Mouse (Mus musculus): Measurements from ENCODE around the gene Lctl. TPM values are rescaled to one million over a fixed set of nuclear protein-coding genes. Genes with fewer than 3 reads are reported as not detected.

The Lctl gene
- polyA plus RNA-seq, 2 experiments, result 0.02 TPM; not detected in 1

DNA sequence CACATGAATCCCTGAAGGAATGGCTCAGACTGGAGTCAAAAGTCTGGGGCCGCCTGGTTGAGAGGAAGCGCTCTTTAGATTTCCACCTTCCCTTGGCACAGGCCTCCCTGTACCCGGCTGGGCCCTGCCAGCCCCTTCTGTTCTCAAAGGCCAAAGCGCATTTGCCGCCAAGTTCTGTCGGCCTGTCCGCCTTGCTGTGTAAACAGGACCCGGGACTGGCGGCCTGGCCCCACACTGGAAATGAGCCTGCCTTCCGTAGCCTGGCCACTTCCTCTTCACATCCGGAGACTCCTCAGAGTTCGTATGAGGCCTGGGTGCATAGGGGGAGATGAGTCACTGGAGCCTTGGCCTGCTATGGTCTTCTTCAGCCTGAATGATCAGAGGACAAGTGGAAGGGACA, 27.9 kb upstream of the Lctl start:
- WGBS (ENCODE audit: insufficient replicate concordance), result 24% methylated on average over 12 of the region's 12 CpGs
- H3K9ac ChIP-seq (replicated peaks), result no peak overlapping the region
- ATAC-seq (ENCODE audit: insufficient read depth), result no peak

DNA sequence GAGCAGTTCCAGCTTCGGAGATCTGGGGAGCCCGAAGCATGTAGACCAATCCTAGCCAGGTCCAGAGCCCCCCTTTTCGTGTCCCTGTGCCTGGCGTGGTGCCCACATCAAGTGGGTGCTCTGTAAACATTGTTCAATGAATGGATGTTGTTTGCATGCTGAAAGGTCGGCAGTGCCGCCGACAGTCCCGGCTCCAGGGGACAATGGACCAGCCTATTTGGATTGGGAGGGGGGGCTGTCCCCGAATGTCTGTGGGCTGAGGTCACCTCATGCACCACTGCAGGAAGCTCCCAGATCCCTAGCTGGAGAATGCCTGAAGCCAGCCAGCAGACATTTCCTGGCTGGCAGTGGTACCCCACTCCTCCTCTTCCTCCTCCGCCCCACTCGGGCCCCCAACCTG, 22.9 kb upstream of the Lctl start:
- Histone ChIP-seq H3K4me1 (replicated peaks; ENCODE audit: control insufficient read depth in 2 of 2, insufficient read depth in 2 of 2, low read length in 1 of 2) (peaks cover 0 to 4% of the 10 kb centered on the region in 2 experiments; a peak in 1 of 4 replicates), H3K9ac (replicated peaks) (no peak overlapping the region), H3K4me3 (ENCODE audit: insufficient read depth in 1 of 2, low read depth in 2 of 2, low read length in 2 of 2) (no peak overlapping the region), H3K36me3 (replicated peaks; ENCODE audit: control insufficient read depth, insufficient read depth, low read depth) (no peaks in the 10 kb centered on the region), H3K27ac (no peak overlapping the region), H3K9me3 (ENCODE audit: control insufficient read depth, low read length) (no peaks in the 10 kb centered on the region), H3K4me2 (ENCODE audit: low read depth) (no peak overlapping the region), H3K27me3 (ENCODE audit: control insufficient read depth, insufficient read depth, low read length) (no peaks in the 10 kb centered on the region)
- 60% methylated on average over 11 of the region's 11 CpGs for WGBS (ENCODE audit: insufficient replicate concordance)
- no peak for DNase-seq (ENCODE audit: low read depth in 3 of 3, low spot score in 3 of 3)
- no peak for TF ChIP-seq EP300 (IDR thresholded peaks at IDR 0.05; ENCODE audit: low read depth)
- no peak for TF ChIP-seq CTCF (IDR thresholded peaks at IDR 0.05; ENCODE audit: low read depth)
- no peak for ATAC-seq (ENCODE audit: insufficient read depth)

More for the DNA sequence above, 27.9 kb upstream of the Lctl start:
- H3K27me3 ChIP-seq (ENCODE audit: control insufficient read depth, insufficient read depth, low read length), result no peaks in the 10 kb centered on the region
- no peaks in the 10 kb centered on the region for H3K36me3 ChIP-seq (replicated peaks; ENCODE audit: control insufficient read depth, insufficient read depth, low read depth)
- no peaks in the 10 kb centered on the region for H3K9me3 ChIP-seq (ENCODE audit: control insufficient read depth, low read length)
- TF ChIP-seq EP300 (IDR thresholded peaks at IDR 0.05; ENCODE audit: low read depth) (no peak), CTCF (IDR thresholded peaks at IDR 0.05; ENCODE audit: low read depth) (no peak)
- H3K4me3 ChIP-seq (ENCODE audit: insufficient read depth in 1 of 2, low read depth in 2 of 2, low read length in 2 of 2), result no peak overlapping the region
- H3K27ac ChIP-seq, result no peak overlapping the region
- no peak for DNase-seq (ENCODE audit: low read depth in 3 of 3, low spot score in 3 of 3)
- H3K4me2 ChIP-seq (ENCODE audit: low read depth), result no peak overlapping the region
- H3K4me1 ChIP-seq (replicated peaks; ENCODE audit: control insufficient read depth in 2 of 2, insufficient read depth in 2 of 2, low read length in 1 of 2), result peaks cover 28 to 35% of the 10 kb centered on the region in 2 experiments

DNA sequence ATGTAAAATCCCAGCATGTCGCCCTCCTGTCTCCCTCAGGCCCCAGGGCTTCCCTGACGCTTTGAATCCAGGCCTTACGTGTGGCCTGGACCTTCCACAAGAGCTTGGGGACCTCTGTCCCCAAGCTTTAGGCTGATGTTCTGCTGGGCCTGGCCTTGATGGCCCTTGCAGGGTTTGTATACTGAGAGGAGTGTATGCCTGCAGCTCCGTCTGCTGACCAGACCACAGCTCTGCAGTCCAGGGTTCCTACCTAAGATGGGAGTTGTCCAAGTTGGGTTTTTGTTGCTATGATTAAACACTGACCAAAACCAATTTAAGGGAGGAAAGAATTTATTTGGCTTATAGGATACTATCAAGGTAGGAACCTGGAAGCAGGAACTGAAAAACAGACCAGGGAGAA, 18.7 kb upstream of the Lctl start:
- 62% methylated on average over 4 of the region's 4 CpGs for WGBS (ENCODE audit: insufficient replicate concordance)
- no peaks in the 10 kb centered on the region for H3K36me3 ChIP-seq (replicated peaks; ENCODE audit: control insufficient read depth, insufficient read depth, low read depth)

DNA sequence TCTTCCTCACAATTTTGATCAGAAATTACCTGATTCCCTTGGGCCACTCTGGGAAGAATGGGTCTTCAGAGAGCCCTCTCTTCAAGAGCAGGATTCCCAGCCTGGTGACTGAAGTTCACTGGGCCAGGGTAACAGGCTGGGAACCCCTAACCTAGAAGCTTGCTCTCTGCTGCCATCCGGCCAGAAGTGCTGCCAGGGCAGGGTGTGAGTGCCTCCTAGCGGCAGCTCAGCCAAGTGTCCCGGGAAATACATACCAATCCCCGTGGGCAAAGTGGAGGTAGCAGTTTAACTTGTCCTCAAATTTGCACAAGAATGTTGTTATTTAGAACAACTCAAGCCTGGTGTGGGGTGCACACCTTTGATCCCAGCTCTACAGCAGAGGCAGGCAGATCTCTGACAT, 16.5 kb upstream of the Lctl start:
- no peaks in the 10 kb centered on the region for H3K4me1 ChIP-seq (replicated peaks; ENCODE audit: control insufficient read depth in 2 of 2, insufficient read depth in 2 of 2, low read length in 1 of 2)
- H3K4me3 ChIP-seq (ENCODE audit: insufficient read depth in 1 of 2, low read depth in 2 of 2, low read length in 2 of 2), result no peak overlapping the region
- 5% methylated on average over 4 of the region's 4 CpGs for WGBS (ENCODE audit: insufficient replicate concordance)
- no peak overlapping the region for H3K9ac ChIP-seq (replicated peaks)
- DNase-seq (ENCODE audit: low read depth in 3 of 3, low spot score in 3 of 3) (peak in 2 of 3 experiments; percentile 41 to 45), ATAC-seq (ENCODE audit: insufficient read depth) (no peak; the same call in 1 of the 2 replicates)
- H3K27ac ChIP-seq, result no peak overlapping the region
- TF ChIP-seq CTCF (IDR thresholded peaks at IDR 0.05; ENCODE audit: low read depth), result peak; percentile 99
- TF ChIP-seq EP300 (IDR thresholded peaks at IDR 0.05; ENCODE audit: low read depth), result no peak
- no peaks in the 10 kb centered on the region for H3K36me3 ChIP-seq (replicated peaks; ENCODE audit: control insufficient read depth, insufficient read depth, low read depth)
- H3K27me3 ChIP-seq (ENCODE audit: control insufficient read depth, insufficient read depth, low read length), result no peaks in the 10 kb centered on the region
- H3K9me3 ChIP-seq (ENCODE audit: control insufficient read depth, low read length), result no peaks in the 10 kb centered on the region
- H3K4me2 ChIP-seq (ENCODE audit: low read depth), result no peak overlapping the region

More for the DNA sequence above, 18.7 kb upstream of the Lctl start:
- H3K4me2 ChIP-seq (ENCODE audit: low read depth), result no peak overlapping the region
- H3K4me1 ChIP-seq (replicated peaks; ENCODE audit: control insufficient read depth in 2 of 2, insufficient read depth in 2 of 2, low read length in 1 of 2), result no peaks in the 10 kb centered on the region
- H3K9ac ChIP-seq (replicated peaks), result no peak overlapping the region
- no peaks in the 10 kb centered on the region for H3K9me3 ChIP-seq (ENCODE audit: control insufficient read depth, low read length)
- TF ChIP-seq EP300 (IDR thresholded peaks at IDR 0.05; ENCODE audit: low read depth) (no peak), CTCF (IDR thresholded peaks at IDR 0.05; ENCODE audit: low read depth) (peak; percentile 51)
- H3K4me3 ChIP-seq (ENCODE audit: insufficient read depth in 1 of 2, low read depth in 2 of 2, low read length in 2 of 2), result no peak overlapping the region
- DNase-seq (ENCODE audit: low read depth in 3 of 3, low spot score in 3 of 3), result no peak
- H3K27ac ChIP-seq, result no peak overlapping the region
- no peaks in the 10 kb centered on the region for H3K27me3 ChIP-seq (ENCODE audit: control insufficient read depth, insufficient read depth, low read length)
- ATAC-seq (ENCODE audit: insufficient read depth), result no peak

DNA sequence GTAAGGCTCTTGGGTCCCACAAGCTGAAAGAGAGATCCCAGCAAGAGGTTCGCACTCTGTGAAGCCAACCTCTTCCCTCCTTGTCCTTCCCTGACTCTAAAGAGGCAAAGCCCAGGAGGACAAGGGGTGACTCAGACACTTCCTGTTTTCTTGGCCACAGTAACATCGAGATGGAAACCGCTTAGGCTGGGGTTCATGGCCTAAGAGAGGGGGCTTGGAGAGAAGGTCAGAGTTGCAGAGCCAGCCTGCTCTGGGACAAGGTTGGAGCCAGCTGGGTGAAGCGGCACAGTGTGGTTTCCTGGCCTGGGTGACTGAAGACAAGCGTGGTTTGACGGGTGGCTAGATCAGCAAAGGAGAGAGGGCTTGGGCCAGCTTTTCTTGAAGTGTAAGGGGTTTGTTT, 11.6 kb upstream of the Lctl start:
- H3K9ac ChIP-seq (replicated peaks), result no peak overlapping the region
- H3K27me3 ChIP-seq (ENCODE audit: control insufficient read depth, insufficient read depth, low read length), result no peaks in the 10 kb centered on the region
- TF ChIP-seq EP300 (IDR thresholded peaks at IDR 0.05; ENCODE audit: low read depth) (no peak), CTCF (IDR thresholded peaks at IDR 0.05; ENCODE audit: low read depth) (no peak)
- H3K4me2 ChIP-seq (ENCODE audit: low read depth), result no peak overlapping the region
- H3K36me3 ChIP-seq (replicated peaks; ENCODE audit: control insufficient read depth, insufficient read depth, low read depth), result no peaks in the 10 kb centered on the region
- no peaks in the 10 kb centered on the region for H3K9me3 ChIP-seq (ENCODE audit: control insufficient read depth, low read length)
- ATAC-seq (ENCODE audit: insufficient read depth) (no peak), DNase-seq (ENCODE audit: low read depth in 3 of 3, low spot score in 3 of 3) (no peak)
- WGBS (ENCODE audit: insufficient replicate concordance), result 22% methylated on average over 6 of the region's 6 CpGs
- H3K4me3 ChIP-seq (ENCODE audit: insufficient read depth in 1 of 2, low read depth in 2 of 2, low read length in 2 of 2), result no peak overlapping the region
- no peak overlapping the region for H3K27ac ChIP-seq
- no peaks in the 10 kb centered on the region for H3K4me1 ChIP-seq (replicated peaks; ENCODE audit: control insufficient read depth in 2 of 2, insufficient read depth in 2 of 2, low read length in 1 of 2)

All from liver, embryonic 14.5 days (tissue).